Comparison of ENCODE assay signal across 16 mouse cellular contexts in genomic region chr6:16212975-16213374, GRCm38 (mm10).
DNase-seq lines count a peak whose midpoint lies in the region; ATAC-seq and TF ChIP-seq lines count a peak whose summit lies in the region.
"Had no signal": no experiment of that assay in that cellular context is flagged by ENCODE, and none has a peak within 500 bp of the region (broad histone marks: within the 10 kb centered on the region; RNA-seq: fewer than 3 reads in every experiment).

No protein-coding gene starts in this region.

- peaks cover 2% of the 10 kb centered on the region; the same call in 1 of the 2 replicates for H3K4me1 ChIP-seq in forebrain, embryonic 16.5 days (replicated peaks; ENCODE audit: control insufficient read depth, insufficient read depth, low read length)
- H3K4me1 ChIP-seq in midbrain, embryonic 10.5 days, result peaks cover 34% of the 10 kb centered on the region
- H3K4me1 ChIP-seq in neural tube, embryonic 13.5 days (replicated peaks), result peaks cover 6% of the 10 kb centered on the region; the same call in 1 of the 2 replicates
- no peaks in the 10 kb centered on the region for H3K4me1 ChIP-seq in liver, postnatal 0 days (ENCODE audit: insufficient read depth)
- H3K4me1 ChIP-seq: embryonic facial prominence, embryonic 12.5 days had no signal

- TF ChIP-seq EP300 in liver, postnatal 0 days (IDR thresholded peaks at IDR 0.05; ENCODE audit: low read depth), result no peak

- peak; percentile 77 for ATAC-seq in forebrain, embryonic 16.5 days
- ATAC-seq in neural tube, embryonic 13.5 days (ENCODE audit: low read depth), result peak; percentile 83
- ATAC-seq in granulocyte monocyte progenitor cell, adult 5-6 weeks (replicated peaks; ENCODE audit: poor library complexity, severe bottlenecking), result no peak
- no peak for ATAC-seq in liver, postnatal 0 days

- H3K9me3 ChIP-seq in forebrain, embryonic 16.5 days (ENCODE audit: control insufficient read depth, low read length), result no peaks in the 10 kb centered on the region
- H3K9me3 ChIP-seq in midbrain, embryonic 10.5 days (replicated peaks), result no peaks in the 10 kb centered on the region
- no peaks in the 10 kb centered on the region for H3K9me3 ChIP-seq in neural tube, embryonic 13.5 days
- H3K9me3 ChIP-seq in liver, postnatal 0 days (ENCODE audit: low read length), result no peaks in the 10 kb centered on the region
- H3K9me3 ChIP-seq: embryonic facial prominence, embryonic 12.5 days had no signal

- H3K9ac ChIP-seq in forebrain, embryonic 16.5 days (replicated peaks; ENCODE audit: low read depth, low read length), result no peak overlapping the region
- H3K9ac ChIP-seq in neural tube, embryonic 13.5 days, result no peak overlapping the region
- no peak overlapping the region for H3K9ac ChIP-seq in liver, postnatal 0 days (replicated peaks)
- H3K9ac ChIP-seq: embryonic facial prominence, embryonic 12.5 days; liver, embryonic 14.5 days had no signal

- DNase-seq in embryo, embryonic 9.5 days (ENCODE audit: extremely low spot score), result peak; percentile 55
- peak; percentile 81 for DNase-seq in midbrain, embryonic 10.5 days (ENCODE audit: low spot score)
- no peak for DNase-seq in layer of hippocampus, adult 9-11 months
- DNase-seq in urinary bladder, postnatal 25 days (ENCODE audit: low spot score), result no peak
- no peak for DNase-seq in liver, postnatal 0 days
- DNase-seq: cerebellum, adult 11-12 months; heart, adult 11 months; heart, postnatal 10 days; kidney, adult 8-10 months; lung, postnatal 4 days; thymus, postnatal 14 days had no signal

- H3K4me3 ChIP-seq in forebrain, embryonic 16.5 days (replicated peaks; ENCODE audit: low read length), result no peak overlapping the region
- no peak overlapping the region for H3K4me3 ChIP-seq in midbrain, embryonic 10.5 days
- H3K4me3 ChIP-seq in neural tube, embryonic 13.5 days, result no peak overlapping the region
- H3K4me3 ChIP-seq in liver, postnatal 0 days (ENCODE audit: low read depth, low read length), result no peak overlapping the region
- H3K4me3 ChIP-seq: embryonic facial prominence, embryonic 12.5 days had no signal

- no peak for TF ChIP-seq CTCF in liver, postnatal 0 days (IDR thresholded peaks at IDR 0.05; ENCODE audit: low read depth)

- WGBS in forebrain, embryonic 16.5 days, result 5% methylated on average over 5 of the region's 5 CpGs
- 31% methylated on average over 5 of the region's 5 CpGs for WGBS in midbrain, embryonic 10.5 days
- 11% methylated on average over 5 of the region's 5 CpGs for WGBS in neural tube, embryonic 13.5 days
- 59% methylated on average over 5 of the region's 5 CpGs for WGBS in liver, postnatal 0 days (ENCODE audit: insufficient replicate concordance)

- H3K4me2 ChIP-seq in forebrain, embryonic 16.5 days (ENCODE audit: low read length), result no peak overlapping the region
- H3K4me2 ChIP-seq in neural tube, embryonic 13.5 days, result no peak overlapping the region
- no peak overlapping the region for H3K4me2 ChIP-seq in liver, postnatal 0 days (ENCODE audit: low read depth, low read length)
- H3K4me2 ChIP-seq: embryonic facial prominence, embryonic 12.5 days had no signal

- no peaks in the 10 kb centered on the region for H3K36me3 ChIP-seq in forebrain, embryonic 16.5 days (ENCODE audit: control insufficient read depth, insufficient read depth)
- no peaks in the 10 kb centered on the region for H3K36me3 ChIP-seq in midbrain, embryonic 10.5 days
- H3K36me3 ChIP-seq in neural tube, embryonic 13.5 days, result no peaks in the 10 kb centered on the region
- H3K36me3 ChIP-seq in liver, postnatal 0 days (replicated peaks; ENCODE audit: insufficient read depth, low read length), result no peaks in the 10 kb centered on the region
- H3K36me3 ChIP-seq: embryonic facial prominence, embryonic 12.5 days had no signal

- H3K27ac ChIP-seq in forebrain, embryonic 16.5 days (ENCODE audit: low read length), result no peak overlapping the region
- H3K27ac ChIP-seq in midbrain, embryonic 10.5 days (replicated peaks), result peak overlapping the region; percentile 79
- no peak overlapping the region for H3K27ac ChIP-seq in neural tube, embryonic 13.5 days (replicated peaks)
- H3K27ac ChIP-seq in liver, postnatal 0 days (ENCODE audit: low read depth), result no peak overlapping the region
- H3K27ac ChIP-seq: embryonic facial prominence, embryonic 12.5 days; liver, embryonic 14.5 days had no signal

- peaks cover 12% of the 10 kb centered on the region; the same call in 1 of the 2 replicates for H3K27me3 ChIP-seq in forebrain, embryonic 16.5 days (replicated peaks; ENCODE audit: control insufficient read depth, insufficient read depth, low read length)
- no peaks in the 10 kb centered on the region for H3K27me3 ChIP-seq in midbrain, embryonic 10.5 days (ENCODE audit: low read depth, poor library complexity, severe bottlenecking)
- peaks cover 14% of the 10 kb centered on the region for H3K27me3 ChIP-seq in neural tube, embryonic 13.5 days
- H3K27me3 ChIP-seq in liver, postnatal 0 days (ENCODE audit: insufficient read depth, low read length), result no peaks in the 10 kb centered on the region
- H3K27me3 ChIP-seq: embryonic facial prominence, embryonic 12.5 days had no signal

Comparison
In these comparisons a context has a peak if more than half of its experiments do, and no peak if none do; other contexts are left out.
1. DNase-seq: peak in embryo, embryonic 9.5 days (single experiment) and midbrain, embryonic 10.5 days (single experiment); none in layer of hippocampus, adult 9-11 months (single experiment), urinary bladder, postnatal 25 days (single experiment) and liver, postnatal 0 days (single experiment).
2. ATAC-seq: peak in forebrain, embryonic 16.5 days (single experiment) and neural tube, embryonic 13.5 days (single experiment); none in granulocyte monocyte progenitor cell, adult 5-6 weeks (single experiment) and liver, postnatal 0 days (single experiment).